Mouse (Mus musculus) gonadal fat pad, adult 2 months (tissue): ENCODE results near the gene Gm11639. TPM values are rescaled to one million over a fixed set of nuclear protein-coding genes. Genes with fewer than 3 reads are reported as not detected.

ENCODE experiments used
- DNase-seq: peaks from one replicate; pipeline ENCODE4 v3.0.0-alpha.2; 2012; ENCODE audit warnings: low read depth
- polyA plus RNA-seq: library from polyadenylated mRNA; depleted of rRNA; stranded (reverse); fragments of >200 nt; gene quantifications from 2 replicates; pipeline ENCODE4 v1.2.3, GENCODE M21; 2012; rRNA removed

Gene Gm11639
- polyA plus RNA-seq, 1 experiment, result not detected

GRCm38 (mm10) chr11:105153068-105153833 is 467.7 kb downstream of the Gm11639 start:
- no peak for DNase-seq

GRCm38 (mm10) chr11:105155915-105156314 is 470.4 kb downstream of the Gm11639 start:
- DNase-seq, result no peak

GRCm38 (mm10) chr11:105156748-105157267 is 471.3 kb downstream of the Gm11639 start:
- DNase-seq, result no peak

GRCm38 (mm10) chr11:105158047-105158446 is 472.5 kb downstream of the Gm11639 start:
- no peak for DNase-seq

GRCm38 (mm10) chr11:105159673-105160360 is 474.3 kb downstream of the Gm11639 start:
- no peak for DNase-seq

- DNase-seq, result no peak
These were observed 475.9 kb downstream of the Gm11639 start for GRCm38 (mm10) chr11:105161411-105161810.

GRCm38 (mm10) chr11:105164516-105165510 is 479.3 kb downstream of the Gm11639 start:
- no peak for DNase-seq

GRCm38 (mm10) chr11:105166780-105167179 is 481.3 kb downstream of the Gm11639 start:
- no peak for DNase-seq

Other genes with a start within 250 kb of the Gm11639 start
- gene Kansl1, start 216.8 kb upstream of the Gm11639 start, polyA plus RNA-seq, result 58.3 and 61.1 TPM in 2 replicates
- 10.9 and 11.8 TPM in 2 replicates for gene Cdc27, start 135.1 kb upstream of the Gm11639 start, polyA plus RNA-seq
- 7.2 and 20.2 TPM in 2 replicates for gene Myl4, start 135.0 kb upstream of the Gm11639 start, polyA plus RNA-seq
- gene Itgb3, start 77.7 kb upstream of the Gm11639 start, polyA plus RNA-seq, result 3.0 and 3.7 TPM in 2 replicates